Mouse (Mus musculus): ENCODE measurements at regions not wholly inside any gene's neighbourhood (a gene's known extent, or its start where the extent isn't known, plus 50 kb on each side); places are given as distances from the start of the nearest gene placed in this dataset.

- DNase-seq (ENCODE audit: low read depth): no peak
Observed at GRCm38 (mm10) chr12:110221679-110222078, 57.2 kb upstream of the Dio3 start.

DNA sequence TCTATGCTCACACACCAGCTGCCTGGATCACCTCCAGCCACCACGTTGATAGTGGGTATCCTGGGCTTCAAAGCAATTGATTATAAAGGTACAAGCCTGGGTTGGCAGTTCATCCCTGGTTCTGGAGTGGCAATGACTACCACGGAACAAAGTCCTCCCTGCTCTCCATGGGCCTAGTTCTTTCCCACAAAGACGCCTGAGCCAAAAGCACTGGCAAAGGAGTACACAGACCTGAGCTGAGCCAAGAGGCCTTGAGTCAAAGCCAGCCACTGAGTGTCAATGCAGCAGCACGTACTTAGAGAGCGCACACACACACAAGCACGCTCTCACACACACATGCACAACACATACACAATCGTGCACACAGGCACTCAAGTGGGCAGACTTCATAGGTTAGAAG is 54.6 kb upstream of the Dio3 start:
- DNase-seq (ENCODE audit: low read depth): no peak

DNA sequence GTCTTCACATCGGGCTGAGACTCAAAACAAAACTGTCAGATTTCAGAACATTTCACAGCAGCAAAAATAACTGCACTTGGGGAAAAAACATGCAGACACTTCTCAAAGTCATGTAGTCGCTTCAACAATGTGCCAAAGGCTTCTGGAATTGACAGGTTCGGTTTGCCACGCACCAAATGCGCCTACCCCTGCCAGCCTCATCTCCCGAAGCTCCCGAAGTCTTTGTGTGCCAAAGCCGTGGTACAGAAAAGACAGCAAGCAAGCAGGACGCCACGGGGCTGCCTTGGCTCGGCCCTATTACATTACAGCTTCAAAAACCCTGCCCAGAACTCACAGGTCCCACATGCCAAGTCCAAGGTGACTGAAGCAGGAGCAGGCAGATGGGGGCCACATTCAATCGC is 50.9 kb upstream of the Dio3 start:
- no peak for DNase-seq (ENCODE audit: low read depth)

Measured in induced T-regulatory cell, adult 2 months (primary cell).